Mouse (Mus musculus): ENCODE measurements around the gene Erbb2.
A peak's percentile ranks its signal among the peaks of the same experiment; 100 is the strongest.

Erbb2 gene

DNA sequence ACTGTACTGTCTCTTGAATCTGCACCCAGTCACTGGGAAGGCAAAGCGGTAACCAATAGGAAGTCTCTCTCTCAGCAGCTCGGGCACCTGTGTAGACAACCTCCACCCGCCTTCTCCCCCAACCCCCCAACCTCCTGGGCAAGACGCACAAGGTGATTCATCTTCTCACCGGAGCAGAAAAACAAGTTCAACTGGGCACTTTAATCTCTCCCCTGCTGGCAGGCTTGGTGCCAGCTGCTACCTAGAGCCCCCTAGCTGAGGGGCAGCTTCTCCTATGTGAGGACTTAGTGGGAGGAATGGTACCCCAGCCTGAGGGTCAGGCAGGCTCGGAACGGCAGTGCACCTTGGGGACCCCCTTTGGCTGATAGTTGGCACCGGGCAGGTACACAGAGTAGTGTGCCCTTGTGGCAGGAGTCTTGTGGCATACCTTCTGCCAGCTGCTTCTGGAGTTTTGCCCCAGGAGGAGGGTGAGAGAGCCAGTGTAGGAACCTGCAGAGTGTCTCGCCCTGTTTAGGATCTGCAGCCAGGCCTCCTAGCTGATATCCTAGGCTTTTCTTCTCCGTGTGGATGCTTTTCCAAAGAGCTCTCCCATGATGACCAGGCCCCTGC lies 6.8 kb downstream of the Erbb2 start:
- DNase-seq (ENCODE audit: low spot score) = no peak

DNA sequence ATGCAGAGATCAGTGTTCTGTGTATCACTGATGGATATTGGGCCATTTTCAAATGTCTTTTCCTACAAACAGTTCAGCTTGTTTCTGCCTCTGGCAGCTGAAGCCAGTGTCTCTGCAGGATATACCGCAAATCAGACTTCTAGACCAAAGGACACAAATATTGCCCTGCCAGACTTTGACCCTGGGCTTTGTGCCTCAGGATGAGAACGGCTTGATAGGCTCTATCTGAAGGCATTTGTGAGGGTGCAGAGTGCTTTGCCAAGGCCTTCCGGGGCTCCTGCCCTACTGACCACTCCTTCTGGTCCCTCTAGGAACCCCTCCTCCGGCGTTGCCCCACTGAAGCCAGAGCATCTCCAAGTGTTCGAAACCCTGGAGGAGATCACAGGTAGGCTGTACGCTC lies 14.3 kb downstream of the Erbb2 start:
- no peak for DNase-seq (ENCODE audit: low spot score)

DNA sequence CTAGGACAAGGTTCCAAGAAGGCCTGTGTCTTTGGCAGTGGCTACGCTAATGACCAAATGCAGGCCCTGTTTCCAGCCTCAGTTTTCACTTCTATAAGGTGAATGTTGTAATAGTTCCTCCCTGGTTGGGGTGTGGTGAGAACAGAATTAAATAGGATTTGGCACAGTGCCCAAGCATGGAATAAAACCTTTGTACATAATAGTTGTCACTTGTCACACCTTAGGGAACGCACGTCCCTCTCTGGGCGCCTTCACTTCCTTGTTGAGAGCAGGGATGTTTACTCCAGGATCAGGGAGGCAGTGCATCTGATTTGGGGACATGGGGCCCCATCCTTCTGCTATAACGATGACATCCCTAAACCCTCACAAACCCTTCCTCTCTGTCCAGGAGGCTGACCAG lies 16.2 kb downstream of the Erbb2 start:
- no peak for DNase-seq (ENCODE audit: low spot score)

DNA sequence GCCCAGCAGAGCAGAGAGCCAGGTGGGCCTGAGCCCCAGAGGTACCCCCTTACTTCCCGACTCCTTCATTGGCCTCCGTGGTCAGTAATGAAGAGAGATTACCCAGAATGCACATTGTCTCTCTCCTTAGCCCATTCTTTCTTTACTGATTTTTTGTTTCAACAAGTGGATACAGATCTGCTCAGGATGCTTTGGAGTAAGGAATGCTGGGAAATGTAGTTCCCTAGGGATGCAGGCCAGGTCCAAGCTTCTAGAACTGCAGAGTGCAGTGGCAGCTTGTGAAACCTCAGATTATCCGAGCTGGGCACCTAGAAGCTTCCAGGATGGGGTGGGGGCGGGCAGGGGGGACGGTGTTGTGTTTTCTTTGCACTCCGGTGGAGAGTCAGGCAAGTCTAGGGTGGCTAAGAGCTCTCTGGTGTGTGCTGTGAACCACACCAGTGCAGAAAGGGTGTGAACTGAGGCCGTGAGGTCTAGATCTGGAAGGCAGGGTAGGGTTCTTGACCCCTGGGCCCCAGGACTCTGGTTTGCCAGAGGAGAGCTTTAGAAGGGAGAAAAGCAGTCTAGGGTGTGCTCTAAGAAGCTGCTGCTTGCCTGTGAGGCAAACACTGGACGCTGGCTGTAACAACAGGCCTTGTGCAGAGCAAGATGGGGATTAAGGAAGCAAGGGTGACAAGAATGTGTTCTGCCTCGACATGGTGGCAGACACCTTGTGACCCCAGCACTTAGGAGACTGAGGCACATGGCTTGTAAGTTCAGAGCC lies 19.7 kb downstream of the Erbb2 start:
- DNase-seq (ENCODE audit: low spot score) = no peak

DNA sequence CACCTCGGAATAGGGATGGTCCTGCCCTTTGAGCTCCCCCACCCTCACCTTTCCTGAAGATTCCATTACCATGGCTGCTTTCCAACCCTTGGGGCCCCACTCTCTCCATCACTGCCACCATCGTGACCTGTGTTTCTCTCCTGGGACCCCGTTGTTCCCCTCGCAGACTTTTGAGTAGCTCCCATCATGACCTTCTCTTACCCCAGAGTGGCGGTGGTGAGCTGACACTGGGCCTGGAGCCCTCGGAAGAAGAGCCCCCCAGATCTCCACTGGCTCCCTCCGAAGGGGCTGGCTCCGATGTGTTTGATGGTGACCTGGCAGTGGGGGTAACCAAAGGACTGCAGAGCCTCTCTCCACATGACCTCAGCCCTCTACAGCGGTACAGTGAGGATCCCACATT lies 23.5 kb downstream of the Erbb2 start:
- DNase-seq (ENCODE audit: low spot score) = no peak

DNA sequence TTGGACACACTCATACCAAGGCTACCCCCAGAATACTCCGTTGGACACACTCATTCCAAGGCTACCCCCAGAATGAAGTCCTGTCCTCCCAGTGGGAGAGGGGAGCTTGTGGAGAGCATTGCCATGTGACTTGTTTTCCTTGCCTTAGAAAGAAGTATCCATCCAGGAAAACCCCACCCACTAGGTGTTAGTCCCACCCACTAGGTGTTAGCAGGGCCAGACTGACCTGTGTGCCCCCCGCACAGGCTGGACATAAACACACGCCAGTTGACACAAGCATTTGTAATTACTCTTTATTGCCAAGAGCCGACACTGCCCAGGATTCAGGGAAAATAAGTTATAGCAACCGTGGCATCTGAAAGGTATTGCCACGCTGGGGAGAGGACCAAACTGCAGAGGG lies 25.2 kb downstream of the Erbb2 start:
- no peak for DNase-seq (ENCODE audit: low spot score)

DNA sequence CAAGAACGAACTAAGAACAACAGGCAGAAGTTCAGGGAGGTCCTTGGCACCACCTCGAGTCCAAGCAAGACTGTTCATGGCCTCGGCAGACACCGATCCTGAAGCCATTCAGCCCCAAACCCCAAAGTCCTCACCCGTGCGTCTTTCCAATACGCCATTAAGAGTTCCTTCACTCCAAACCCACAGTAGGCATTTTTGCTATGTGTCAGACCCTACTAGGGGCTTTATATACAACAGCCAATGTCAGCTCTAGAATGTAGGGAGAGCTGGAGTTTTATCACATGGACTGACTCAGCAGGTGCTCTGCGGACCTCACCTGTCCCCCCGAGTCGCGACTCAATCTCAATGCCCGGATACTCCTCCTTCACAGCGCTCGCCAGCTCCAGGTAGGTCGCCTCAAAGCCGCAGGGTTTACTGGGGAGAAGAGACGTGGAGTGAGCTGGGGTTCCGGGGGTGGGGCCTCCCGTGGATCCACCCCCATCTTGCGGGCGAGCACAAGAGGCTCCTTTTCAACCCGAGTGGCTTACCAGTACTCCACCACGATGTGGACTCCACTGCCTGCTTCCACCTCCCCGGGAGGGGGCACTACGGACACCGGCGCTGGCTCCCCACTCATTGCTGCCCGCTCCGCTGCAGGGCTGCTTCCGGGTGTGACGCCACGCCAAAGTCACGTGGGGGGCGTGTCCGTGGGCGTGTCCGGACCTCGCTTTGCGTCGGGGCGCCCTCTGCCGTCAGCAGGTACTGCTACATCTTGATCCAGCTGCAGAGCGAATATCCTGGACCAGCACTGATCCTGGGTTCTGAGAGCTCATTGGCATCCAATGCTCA lies 26.3 kb downstream of the Erbb2 start, which contains the start of gene Mien1:
Mien1 (minus strand) TSS at position 661 of the 828 bp plus-strand sequence.
- DNase-seq (ENCODE audit: low spot score) = peak; percentile 91

DNA sequence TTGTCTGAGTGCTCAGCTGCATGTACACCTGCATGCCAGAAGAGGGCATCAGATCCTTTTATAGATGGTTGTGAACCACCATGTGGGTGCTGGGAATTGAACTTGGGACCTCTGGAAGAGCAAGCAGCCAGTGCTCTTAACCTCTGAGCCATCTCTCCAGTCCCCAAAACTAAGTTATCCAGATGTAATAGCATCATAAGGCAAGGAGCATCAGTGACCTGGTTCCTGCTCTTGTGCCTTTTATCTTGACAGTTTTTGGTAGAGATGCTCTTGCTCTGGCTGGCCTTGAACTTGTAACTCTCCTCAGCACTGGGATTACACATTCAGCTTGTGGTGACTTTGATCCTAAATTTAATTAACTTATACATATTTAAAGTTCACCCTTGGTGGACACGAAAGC lies 31.4 kb downstream of the Erbb2 start:
- no peak for DNase-seq (ENCODE audit: low spot score)

DNA sequence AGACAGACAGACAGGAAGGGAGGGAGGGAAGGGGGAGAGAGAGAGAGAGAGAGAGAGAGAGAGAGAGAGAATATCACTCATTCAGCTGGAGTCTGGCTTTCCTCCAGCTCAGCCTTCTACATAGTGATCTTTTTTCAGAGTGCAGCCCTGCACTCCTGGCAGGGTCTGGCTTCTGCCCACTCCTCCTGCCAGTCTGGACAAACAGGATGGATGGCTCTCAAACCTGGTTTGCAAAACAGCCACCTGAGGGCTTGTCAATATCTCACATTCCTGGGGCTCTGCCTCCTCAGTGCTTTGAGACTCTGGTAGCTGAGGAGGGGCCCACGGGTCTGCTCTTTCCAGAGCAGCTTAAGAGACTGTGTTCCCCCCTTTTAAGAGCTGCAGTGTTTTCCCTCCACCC lies 33.0 kb downstream of the Erbb2 start:
- DNase-seq (ENCODE audit: low spot score) = no peak

DNA sequence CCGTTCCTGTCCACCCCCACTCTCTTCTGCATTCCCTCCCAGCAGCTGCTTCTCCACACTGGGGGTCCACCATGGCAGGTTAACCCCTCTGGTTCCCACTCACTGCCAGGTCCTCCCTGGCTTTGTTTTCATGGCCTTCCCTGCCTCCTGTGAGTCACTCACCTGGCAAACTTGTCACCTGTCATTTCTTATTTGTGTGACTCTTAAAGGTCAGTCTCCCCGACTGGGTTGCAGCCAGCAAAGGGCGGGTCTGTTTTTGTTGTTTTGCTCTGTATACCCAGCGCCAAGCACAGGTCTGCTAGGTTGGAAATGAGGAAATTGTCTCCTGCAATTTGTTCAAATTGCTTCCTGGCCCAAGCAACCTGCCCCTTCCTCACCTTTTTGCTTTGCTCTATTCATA lies 33.4 kb downstream of the Erbb2 start:
- DNase-seq (ENCODE audit: low spot score) = no peak

DNA sequence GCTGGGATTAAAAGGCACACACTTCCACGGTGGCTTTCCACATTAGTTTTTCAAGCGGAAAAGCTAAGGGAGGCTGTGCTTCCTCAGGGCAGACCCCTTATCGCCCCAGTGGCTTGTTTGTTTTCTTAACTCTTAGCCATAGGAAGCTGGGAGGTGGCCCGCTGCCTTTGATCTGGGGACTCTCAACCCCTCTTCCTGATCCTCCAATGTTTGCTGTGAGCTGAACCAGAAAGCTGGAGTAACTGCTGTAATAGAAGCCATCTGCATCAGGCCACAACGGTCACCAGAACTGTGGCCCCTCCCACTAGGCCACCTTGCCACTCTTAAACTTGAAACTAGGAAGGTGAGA lies 33.9 kb downstream of the Erbb2 start, which contains the start of gene Grb7:
Grb7 (plus strand) TSS at position 182 of the 349 bp plus-strand sequence.
- DNase-seq (ENCODE audit: low spot score) = no peak

DNA sequence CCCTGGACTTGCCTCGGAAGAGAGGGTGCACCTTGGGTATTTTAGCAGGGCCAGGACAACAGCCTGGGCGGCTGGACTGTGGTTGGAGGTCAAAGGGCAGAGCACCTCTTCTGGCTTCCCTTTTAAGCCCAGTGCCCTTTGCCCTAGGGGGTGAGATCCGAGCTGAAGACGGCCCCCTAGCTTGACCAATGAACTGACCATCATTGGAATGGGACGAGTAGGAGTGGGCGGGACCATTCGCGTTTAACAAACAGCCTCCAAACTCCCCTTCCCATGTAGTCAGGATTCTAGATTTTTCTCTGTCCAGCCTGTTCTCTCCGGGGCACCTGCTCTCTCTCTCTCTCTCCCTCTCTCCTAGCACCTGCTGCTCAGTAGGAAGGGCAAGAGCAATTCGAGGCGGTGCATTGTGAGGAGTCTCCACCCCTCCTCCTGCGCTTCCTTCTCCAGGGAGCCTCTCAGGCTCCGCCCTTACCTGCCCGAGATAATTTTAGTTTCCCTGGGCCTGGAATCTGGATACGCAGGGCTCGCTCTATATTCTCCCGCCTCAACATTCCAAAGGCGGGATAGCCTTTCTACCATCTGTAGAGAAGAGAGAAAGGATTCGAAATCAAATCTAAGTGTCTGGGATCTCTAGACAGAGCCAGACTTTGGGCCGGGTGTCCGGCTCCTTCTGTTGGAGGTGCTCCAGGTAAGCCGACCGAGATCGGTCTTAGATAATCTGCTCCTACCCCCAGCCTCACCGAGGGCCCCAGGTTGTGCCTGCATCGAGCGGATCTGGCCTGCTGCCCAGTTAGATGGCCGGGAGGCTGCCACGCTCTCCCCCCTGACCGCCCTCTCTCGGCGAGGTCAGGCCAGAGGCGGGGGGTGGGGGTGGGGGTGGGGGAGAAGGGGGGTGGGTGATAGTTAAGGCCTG lies 34.5 kb downstream of the Erbb2 start:
- DNase-seq (ENCODE audit: low spot score) = no peak

DNA sequence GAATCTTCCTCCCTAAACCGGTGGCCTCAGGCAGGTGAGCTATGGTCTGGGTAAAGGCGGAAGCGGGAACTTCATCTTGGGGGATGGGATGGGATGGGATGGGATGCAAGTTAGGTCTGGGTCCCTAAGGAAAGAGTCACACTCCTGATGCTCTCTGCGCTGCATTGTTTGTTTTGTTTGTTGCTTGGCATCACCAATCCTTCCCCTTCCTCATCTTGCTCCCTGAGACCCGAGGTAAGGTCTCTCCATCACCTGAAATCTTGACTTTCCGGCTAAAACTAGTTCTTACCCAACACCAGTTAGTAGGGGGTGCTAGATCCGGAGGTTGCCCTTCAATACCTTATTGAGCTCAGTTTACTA lies 35.2 kb downstream of the Erbb2 start:
- DNase-seq (ENCODE audit: low spot score) = no peak

DNA sequence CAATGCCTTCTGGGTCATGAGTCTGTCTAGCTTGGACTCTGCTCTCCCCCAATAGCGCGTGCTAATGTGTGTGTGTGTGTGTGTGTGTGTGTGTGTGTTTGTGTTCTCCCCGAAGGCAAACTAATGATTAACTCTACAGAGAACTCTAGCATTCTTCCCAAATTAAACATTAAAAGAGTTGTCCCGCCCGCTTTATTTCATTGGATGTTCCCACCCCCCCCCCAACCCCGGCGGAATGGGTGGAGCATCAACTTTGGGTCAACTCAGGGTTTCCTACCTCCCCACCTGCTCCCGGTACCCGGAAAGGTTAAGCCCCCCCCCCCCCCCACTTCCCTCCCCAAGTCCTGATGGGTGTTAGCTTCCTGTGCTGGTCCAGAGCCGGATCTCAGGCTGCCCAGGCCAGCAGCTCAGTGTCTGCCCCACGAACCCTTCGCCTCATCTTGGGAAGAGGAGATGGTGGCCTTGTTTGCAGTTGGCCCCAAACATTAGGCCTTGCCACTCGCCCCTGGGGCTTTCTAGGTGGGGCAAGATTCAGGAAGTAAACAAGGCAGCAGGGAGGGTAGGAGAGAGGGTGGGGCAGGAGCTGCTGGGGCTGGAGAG lies 36.0 kb downstream of the Erbb2 start:
- DNase-seq (ENCODE audit: low spot score) = no peak

DNA sequence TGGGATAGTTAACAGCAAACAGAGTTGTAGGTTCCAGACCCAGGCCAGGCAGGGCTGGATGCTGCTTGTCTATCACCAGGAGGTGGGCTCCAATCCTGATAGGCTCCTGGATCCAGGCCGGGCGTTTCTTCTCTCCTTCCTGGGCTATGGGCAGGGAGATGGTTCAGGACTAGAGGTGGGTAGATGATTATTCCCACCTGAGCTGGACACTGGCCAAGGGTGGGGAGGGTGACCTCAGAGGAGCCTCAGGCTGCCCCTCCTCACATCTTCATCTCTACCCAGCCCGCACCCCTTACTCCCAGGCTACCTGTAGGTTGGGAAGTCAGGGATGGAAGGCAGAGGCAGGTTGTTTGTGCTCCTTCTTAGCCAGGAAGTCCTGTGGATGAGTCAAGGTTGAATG lies 37.1 kb downstream of the Erbb2 start:
- DNase-seq (ENCODE audit: low spot score) = no peak

DNA sequence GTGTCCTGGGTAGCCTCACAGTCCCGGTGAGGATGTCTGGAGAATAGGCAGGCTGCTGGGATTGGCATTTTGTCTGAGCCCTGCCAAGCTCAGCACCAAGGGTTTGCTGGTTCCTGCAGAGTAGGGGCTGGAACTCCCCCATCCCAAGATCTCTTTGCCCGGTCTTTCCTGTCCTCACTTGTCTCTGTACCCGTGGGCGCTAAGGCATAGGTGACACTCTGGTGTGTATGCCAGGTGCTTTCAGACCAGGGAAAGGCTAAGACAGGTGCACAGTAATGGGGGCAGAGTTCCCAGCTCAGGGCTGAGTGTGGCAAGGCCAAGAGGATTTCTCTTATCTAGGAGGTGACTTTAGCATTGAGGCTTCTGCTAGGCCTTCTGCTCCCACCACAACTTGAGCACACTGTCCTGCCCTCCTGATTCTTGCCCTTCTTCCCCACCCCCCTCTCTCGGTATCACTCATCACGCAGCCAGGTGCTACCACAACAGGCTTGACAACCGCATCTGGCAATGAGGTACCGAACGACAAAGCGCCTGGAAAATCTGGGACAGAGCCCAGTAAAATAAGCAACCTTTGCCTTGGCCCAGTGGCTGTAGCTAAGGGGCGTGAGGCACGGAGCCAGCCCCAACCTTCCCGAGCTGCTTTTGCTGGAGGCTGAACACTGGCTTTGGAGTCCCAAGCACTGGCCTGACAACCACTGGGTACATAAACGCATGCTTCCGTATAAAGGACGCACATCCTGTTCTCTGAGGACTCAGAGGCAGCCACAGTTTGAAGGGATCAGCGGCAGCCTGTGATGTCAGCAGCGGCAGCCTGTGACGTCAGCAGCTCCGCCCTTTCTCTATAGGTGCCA lies 37.9 kb downstream of the Erbb2 start:
- no peak for DNase-seq (ENCODE audit: low spot score)

DNA sequence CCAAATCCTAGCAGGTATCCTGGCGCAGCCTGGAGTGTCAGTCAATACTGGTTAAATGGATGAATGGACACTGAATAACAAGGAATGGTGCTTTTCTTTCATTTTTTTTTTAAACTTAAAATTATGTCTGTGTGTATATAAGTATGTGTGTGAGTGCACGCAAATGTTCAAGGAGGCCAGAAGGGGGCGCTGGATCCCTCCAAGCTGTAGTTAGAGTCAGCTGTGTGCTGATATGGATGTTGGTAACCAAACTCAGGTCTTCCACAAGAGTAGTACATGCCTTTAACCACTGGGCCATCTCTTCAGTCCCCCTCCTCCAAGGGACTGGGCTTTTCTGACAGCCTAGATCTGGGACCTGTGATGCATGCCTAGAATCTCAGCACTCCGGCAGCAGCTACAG lies 43.2 kb downstream of the Erbb2 start:
- DNase-seq (ENCODE audit: low spot score) = no peak

DNA sequence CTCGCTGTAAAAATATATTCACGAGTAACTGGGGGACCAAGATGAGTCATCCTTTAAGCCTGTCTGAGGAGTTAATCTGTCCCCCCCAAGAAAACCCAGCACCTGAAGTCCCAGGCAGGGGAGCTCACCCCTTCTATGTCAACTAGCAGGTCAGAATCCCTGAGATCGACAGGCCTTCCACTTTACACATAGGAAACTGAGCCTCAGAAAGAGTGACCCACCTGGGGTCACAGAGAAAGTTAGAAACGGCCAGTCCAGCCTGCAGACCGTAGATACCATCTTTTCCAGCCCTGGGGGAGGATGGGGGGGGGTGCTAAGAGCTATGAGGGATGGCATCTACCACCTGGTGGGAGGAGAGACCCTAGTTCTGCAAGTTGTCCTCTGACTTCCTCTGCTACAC lies 44.3 kb downstream of the Erbb2 start:
- DNase-seq (ENCODE audit: low spot score) = no peak

DNA sequence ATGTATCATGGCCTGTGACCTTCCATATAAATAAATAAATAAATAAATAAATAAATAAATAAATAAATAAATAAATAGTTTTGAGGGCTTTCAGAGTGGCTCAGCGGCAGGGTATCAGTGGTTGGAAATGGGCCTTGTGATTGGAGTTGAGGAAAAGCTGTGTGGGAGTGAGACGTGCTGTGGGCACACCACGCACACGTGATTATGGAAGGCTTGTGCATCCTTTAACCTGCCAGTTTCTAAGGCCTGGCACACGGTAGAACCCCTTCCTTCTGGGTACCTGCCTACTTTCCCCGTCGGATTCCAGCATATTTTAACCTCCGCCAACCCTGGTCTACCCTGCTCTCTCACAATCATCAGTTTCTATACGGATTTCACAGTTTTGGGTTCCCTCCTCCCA lies 44.7 kb downstream of the Erbb2 start:
- no peak for DNase-seq (ENCODE audit: low spot score)

DNA sequence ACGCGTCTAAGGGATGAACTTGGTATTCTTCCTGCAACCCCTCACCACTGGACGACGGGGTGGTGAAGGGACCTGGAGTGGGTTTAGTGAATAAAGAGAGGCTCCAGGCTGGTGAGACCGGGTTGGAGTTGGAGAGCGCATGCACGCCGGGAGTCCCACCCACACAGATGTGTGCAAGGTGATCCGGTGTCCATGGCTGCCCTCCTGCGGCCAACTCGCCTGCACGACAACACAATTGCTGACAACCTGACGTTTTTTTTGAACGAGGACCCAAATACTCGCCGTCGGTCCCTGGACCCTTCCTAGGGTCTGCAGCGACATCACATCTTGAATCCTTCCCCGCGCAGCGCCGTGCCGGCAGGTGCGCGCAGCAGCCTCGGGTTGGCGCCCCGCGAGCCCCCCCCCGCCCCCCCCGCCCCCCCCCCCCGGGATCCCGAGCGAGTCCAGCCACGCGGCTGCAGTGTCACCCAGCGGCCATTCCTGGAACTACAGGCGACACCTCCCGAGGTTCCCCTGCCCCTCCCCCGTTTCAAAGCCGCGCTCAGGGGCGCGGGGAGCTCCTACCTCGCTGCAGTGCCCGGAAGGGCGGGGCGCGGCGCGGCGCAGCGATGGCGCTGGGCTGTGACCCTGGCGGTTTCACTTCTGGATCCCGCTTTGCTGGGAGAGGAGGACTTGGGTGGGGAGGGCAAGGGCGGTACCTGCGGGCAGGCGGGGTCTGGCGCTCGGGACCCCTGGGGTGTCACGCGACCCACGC lies 45.3 kb downstream of the Erbb2 start:
- peak; percentile 82 for DNase-seq (ENCODE audit: low spot score)
